Comparison of ENCODE assay signal across 15 mouse cellular contexts in genomic region chr15:80683990-80684389, GRCm38 (mm10). TPM values are rescaled to one million over a fixed set of nuclear protein-coding genes. Genes with fewer than 3 reads are reported as not detected.
DNase-seq lines count a peak whose midpoint lies in the region; ATAC-seq and TF ChIP-seq lines count a peak whose summit lies in the region.
"Had no signal": no experiment of that assay in that cellular context is flagged by ENCODE, and none has a peak within 500 bp of the region (broad histone marks: within the 10 kb centered on the region; RNA-seq: fewer than 3 reads in every experiment).

No protein-coding gene starts in this region.

- H3K4me3 ChIP-seq in stomach, embryonic 15.5 days (replicated peaks), result no peak overlapping the region
- no peak overlapping the region for H3K4me3 ChIP-seq in stomach, postnatal 0 days (ENCODE audit: low read depth, low read length)
- H3K4me3 ChIP-seq in midbrain, embryonic 13.5 days (replicated peaks), result no peak overlapping the region
- H3K4me3 ChIP-seq in stomach, embryonic 16.5 days (replicated peaks; ENCODE audit: low read length), result no peak overlapping the region
- H3K4me3 ChIP-seq: embryonic facial prominence, embryonic 15.5 days; hindbrain, embryonic 15.5 days; neural tube, embryonic 12.5 days had no signal

- no peaks in the 10 kb centered on the region for H3K36me3 ChIP-seq in stomach, embryonic 15.5 days
- H3K36me3 ChIP-seq in stomach, postnatal 0 days (ENCODE audit: control insufficient read depth, insufficient read depth, low read length), result no peaks in the 10 kb centered on the region
- H3K36me3 ChIP-seq in midbrain, embryonic 13.5 days, result no peaks in the 10 kb centered on the region
- H3K36me3 ChIP-seq in stomach, embryonic 16.5 days (ENCODE audit: control insufficient read depth, insufficient read depth, low read length), result no peaks in the 10 kb centered on the region
- H3K36me3 ChIP-seq: embryonic facial prominence, embryonic 15.5 days; hindbrain, embryonic 15.5 days; neural tube, embryonic 12.5 days had no signal

- no peaks in the 10 kb centered on the region for H3K9me3 ChIP-seq in stomach, embryonic 15.5 days
- H3K9me3 ChIP-seq in stomach, postnatal 0 days (ENCODE audit: control insufficient read depth, low read length), result no peaks in the 10 kb centered on the region
- no peaks in the 10 kb centered on the region for H3K9me3 ChIP-seq in midbrain, embryonic 13.5 days
- H3K9me3 ChIP-seq in stomach, embryonic 16.5 days (replicated peaks; ENCODE audit: control insufficient read depth, low read length), result no peaks in the 10 kb centered on the region
- H3K9me3 ChIP-seq: embryonic facial prominence, embryonic 15.5 days; hindbrain, embryonic 15.5 days; neural tube, embryonic 12.5 days had no signal

- TF ChIP-seq CTCF in stomach, postnatal 0 days (IDR thresholded peaks at IDR 0.05; ENCODE audit: low read depth), result no peak

- H3K9ac ChIP-seq in stomach, embryonic 15.5 days, result no peak overlapping the region
- no peak overlapping the region for H3K9ac ChIP-seq in stomach, postnatal 0 days (ENCODE audit: low read length)
- no peak overlapping the region for H3K9ac ChIP-seq in midbrain, embryonic 13.5 days (replicated peaks)
- H3K9ac ChIP-seq in stomach, embryonic 16.5 days (ENCODE audit: low read length), result no peak overlapping the region
- H3K9ac ChIP-seq: embryonic facial prominence, embryonic 15.5 days; hindbrain, embryonic 15.5 days; neural tube, embryonic 12.5 days had no signal

- no peaks in the 10 kb centered on the region for H3K27me3 ChIP-seq in stomach, embryonic 15.5 days (replicated peaks)
- no peaks in the 10 kb centered on the region for H3K27me3 ChIP-seq in stomach, postnatal 0 days (ENCODE audit: control insufficient read depth, insufficient read depth, low read length)
- 0 out of 2 replicates have a peak, but pooled peaks cover 3% of the 10 kb centered on the region for H3K27me3 ChIP-seq in midbrain, embryonic 13.5 days
- no peaks in the 10 kb centered on the region for H3K27me3 ChIP-seq in stomach, embryonic 16.5 days (ENCODE audit: control insufficient read depth, insufficient read depth, low read length)
- H3K27me3 ChIP-seq: embryonic facial prominence, embryonic 15.5 days; hindbrain, embryonic 15.5 days; neural tube, embryonic 12.5 days had no signal

- no peak for DNase-seq in frontal cortex, postnatal 25 days (ENCODE audit: low spot score in 2 of 2)
- DNase-seq in stomach, postnatal 0 days (ENCODE audit: low spot score), result no peak
- DNase-seq in yolk sac, embryonic 10.5 days (ENCODE audit: low spot score), result no peak
- DNase-seq: adrenal gland, postnatal 25 days; B cell, adult 2 months had no signal

- no peak for TF ChIP-seq EP300 in stomach, postnatal 0 days (optimal IDR thresholded peaks at IDR 0.05)

- WGBS in stomach, embryonic 15.5 days, result 61% methylated on average over 3 of the region's 3 CpGs
- WGBS in stomach, postnatal 0 days, result 61% methylated on average over 3 of the region's 3 CpGs
- 35% methylated on average over 3 of the region's 3 CpGs for WGBS in midbrain, embryonic 13.5 days
- WGBS in stomach, embryonic 16.5 days, result 65% methylated on average over 3 of the region's 3 CpGs

- peak; percentile 20; the same call in 1 of the 2 replicates for ATAC-seq in frontal cortex, adult (ENCODE audit: low TSS enrichment)
- ATAC-seq in stomach, embryonic 15.5 days (ENCODE audit: insufficient read depth, low FRiP score, low read depth), result no peak
- no peak for ATAC-seq in stomach, postnatal 0 days (ENCODE audit: low FRiP score, low TSS enrichment)
- no peak for ATAC-seq in midbrain, embryonic 13.5 days
- ATAC-seq in stomach, embryonic 16.5 days (ENCODE audit: insufficient read depth, low FRiP score), result no peak
- ATAC-seq in monocyte, adult 5-6 weeks (replicated peaks; ENCODE audit: insufficient number of reproducible peaks, low FRiP score, low TSS enrichment, poor library complexity, severe bottlenecking), result no peak
- ATAC-seq: lung, postnatal 0 days had no signal

- peaks cover 51% of the 10 kb centered on the region for H3K4me1 ChIP-seq in stomach, embryonic 15.5 days
- H3K4me1 ChIP-seq in stomach, postnatal 0 days (replicated peaks; ENCODE audit: control insufficient read depth, insufficient read depth), result peaks cover 8% of the 10 kb centered on the region; the same call in 1 of the 2 replicates
- peaks cover 52% of the 10 kb centered on the region for H3K4me1 ChIP-seq in midbrain, embryonic 13.5 days (replicated peaks)
- peaks cover 57% of the 10 kb centered on the region for H3K4me1 ChIP-seq in stomach, embryonic 16.5 days (ENCODE audit: control insufficient read depth, insufficient read depth, low read length)

- H3K27ac ChIP-seq in stomach, embryonic 15.5 days, result peak overlapping the region; percentile 81; the same call in 1 of the 2 replicates
- H3K27ac ChIP-seq in stomach, postnatal 0 days (replicated peaks), result no peak overlapping the region
- H3K27ac ChIP-seq in midbrain, embryonic 13.5 days, result peak overlapping the region; percentile 64
- peak overlapping the region; percentile 73 for H3K27ac ChIP-seq in stomach, embryonic 16.5 days (ENCODE audit: low read length)
- H3K27ac ChIP-seq: embryonic facial prominence, embryonic 15.5 days; hindbrain, embryonic 15.5 days; neural tube, embryonic 12.5 days had no signal

- H3K4me2 ChIP-seq in stomach, embryonic 15.5 days, result no peak overlapping the region
- no peak overlapping the region for H3K4me2 ChIP-seq in stomach, postnatal 0 days (replicated peaks; ENCODE audit: low read depth)
- no peak overlapping the region for H3K4me2 ChIP-seq in midbrain, embryonic 13.5 days (replicated peaks)
- no peak overlapping the region for H3K4me2 ChIP-seq in stomach, embryonic 16.5 days (ENCODE audit: low read depth, low read length)
- H3K4me2 ChIP-seq: embryonic facial prominence, embryonic 15.5 days; hindbrain, embryonic 15.5 days; neural tube, embryonic 12.5 days had no signal

RNA-seq across cellular contexts. Expression of gene Fam83f, which starts 12.3 kb away (rescaled TPM):
- 18.7 and 20.7 TPM in 2 replicates for polyA plus RNA-seq in stomach, embryonic 15.5 days (2015; fragmentation: Nextera tagmentation; extraction: Ambion mirVana)
- 20.5 and 24.3 TPM in 2 replicates for polyA plus RNA-seq in stomach, postnatal 0 days (2015; fragmentation: Nextera tagmentation; extraction: Ambion mirVana)
- 0.19 and 0.27 TPM in 2 replicates for polyA plus RNA-seq in midbrain, embryonic 13.5 days (2015; fragmentation: Nextera tagmentation; extraction: Ambion mirVana)
- polyA plus RNA-seq in stomach, embryonic 16.5 days (2015; fragmentation: Nextera tagmentation; extraction: Ambion mirVana), result 22.0 and 22.4 TPM in 2 replicates
- 0.10 to 0.57 TPM in 2 of 3 replicates, not detected in the other for total RNA-seq in monocyte, adult 5-6 weeks (2017)
- total RNA-seq: megakaryocyte-erythroid progenitor cell, adult 5-6 weeks had no signal

RNA-seq across cellular contexts. Expression of gene Tnrc6b, which starts 27.1 kb away (rescaled TPM):
- polyA plus RNA-seq in stomach, embryonic 15.5 days (2015; fragmentation: Nextera tagmentation; extraction: Ambion mirVana), result 27.4 and 28.5 TPM in 2 replicates
- 8.5 and 9.4 TPM in 2 replicates for polyA plus RNA-seq in stomach, postnatal 0 days (2015; fragmentation: Nextera tagmentation; extraction: Ambion mirVana)
- polyA plus RNA-seq in midbrain, embryonic 13.5 days (2015; fragmentation: Nextera tagmentation; extraction: Ambion mirVana), result 48.7 and 51.0 TPM in 2 replicates
- 28.3 and 29.9 TPM in 2 replicates for polyA plus RNA-seq in stomach, embryonic 16.5 days (2015; fragmentation: Nextera tagmentation; extraction: Ambion mirVana)
- total RNA-seq in monocyte, adult 5-6 weeks (2017), result 42.3 to 110 TPM (median 48.2 TPM) in 3 replicates

Comparison
In these comparisons a context has a peak if more than half of its experiments do, and no peak if none do; other contexts are left out.
1. RNA of gene Fam83f, which starts 12.3 kb away (polyA plus RNA-seq): 22.0 to 22.4 TPM in stomach, embryonic 16.5 days, 20.5 to 24.3 TPM in stomach, postnatal 0 days and 18.7 to 20.7 TPM in stomach, embryonic 15.5 days; 0.19 to 0.27 TPM in midbrain, embryonic 13.5 days; every median in the first group is over 10 times any median in the second.